Mouse (Mus musculus) megakaryocyte, embryonic 14.5 days (primary cell): Measurements from ENCODE around the gene Olfr1246.

Experiments used
- FLI1 ChIP-seq: IDR thresholded peaks from 2 replicates; pipeline ENCODE4 v1.6.1; 2012; ENCODE audit warnings: low read length, inconsistent platforms, mixed read lengths
- GATA1 ChIP-seq: IDR thresholded peaks from 3 replicates; pipeline ENCODE4 v1.6.1; 2012; ENCODE audit warnings: mixed read lengths, low read length, inconsistent platforms, borderline replicate concordance

DNA sequence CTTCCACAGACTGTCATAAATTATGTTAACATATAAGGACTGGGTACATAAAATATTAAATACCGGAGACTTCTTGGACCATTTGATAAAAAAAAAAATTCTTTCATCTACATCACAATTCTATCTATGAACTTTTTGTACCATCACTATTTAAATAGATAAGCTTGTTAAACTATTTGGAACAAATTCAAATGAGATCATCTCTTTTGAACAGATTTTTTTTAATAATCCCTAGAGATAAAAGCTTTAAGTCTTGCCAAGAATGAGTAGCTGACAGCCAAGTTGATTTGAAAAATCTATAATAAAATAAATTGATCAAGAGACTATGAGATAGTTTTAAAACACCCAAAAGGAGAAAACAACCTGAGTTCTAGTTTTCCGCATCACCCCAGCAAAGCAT lies 41.9 kb upstream of the Olfr1246 start, which contains the start of gene Olfr1249:
- TF ChIP-seq GATA1 (no peak), FLI1 (no peak)
